Mouse (Mus musculus) lung, postnatal 0 days (tissue): ENCODE results near the gene Txndc17.

Source experiments
- CTCF ChIP-seq: IDR thresholded peaks from 2 replicates; pipeline ENCODE4 v1.5.1; 2016; ENCODE audit warnings: antibody characterized with exemption, mild to moderate bottlenecking
- EP300 ChIP-seq: IDR thresholded peaks from 2 replicates; pipeline ENCODE4 v1.6.1; 2016; ENCODE audit warnings: antibody characterized with exemption, mild to moderate bottlenecking, control low read depth

DNA sequence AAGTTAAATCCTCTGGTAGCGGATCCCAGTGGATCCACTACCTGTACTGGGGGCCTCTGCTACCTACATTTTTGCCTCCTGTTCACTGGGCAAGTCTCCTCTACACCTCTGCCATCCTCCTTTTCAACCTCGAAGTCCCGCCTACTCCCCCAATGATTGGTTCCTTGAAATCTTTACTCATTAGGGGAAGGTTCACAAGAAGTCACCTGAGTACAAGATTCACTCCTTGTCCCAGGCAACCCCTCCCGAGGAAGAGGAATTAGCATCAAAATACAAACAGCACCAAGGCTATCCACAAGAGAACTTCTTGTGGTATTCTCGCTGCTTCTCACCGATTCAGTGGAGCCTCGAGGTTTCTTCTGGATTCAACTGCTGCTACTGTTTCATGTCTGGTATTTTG, 24.7 kb downstream of the Txndc17 start:
- TF ChIP-seq EP300 (no peak), CTCF (no peak)
